15 mouse cellular contexts compared by ENCODE assay signal in genomic region chr14:48909420-48909819, GRCm38 (mm10).
DNase-seq lines count a peak whose midpoint lies in the region; ATAC-seq and TF ChIP-seq lines count a peak whose summit lies in the region.
"Had no signal": no experiment of that assay in that cellular context is flagged by ENCODE, and none has a peak within 500 bp of the region (broad histone marks: within the 10 kb centered on the region; RNA-seq: fewer than 3 reads in every experiment).

No protein-coding gene starts in this region.

- no peak for TF ChIP-seq EP300 in heart, adult 2 months (IDR thresholded peaks at IDR 0.05; ENCODE audit: insufficient read depth, low read depth, low read length)

- intact Hi-C loops in left cerebral cortex, postnatal 4 days (cut with DNase I) = no loop called here
- intact Hi-C loops in left cerebral cortex, postnatal 25 days (cut with DNase I) = no loop called here
- intact Hi-C loops in heart, adult 2 months (cut with DNase I) = no loop called here

- no peaks in the 10 kb centered on the region for H3K36me3 ChIP-seq in heart, adult 2 months (ENCODE audit: control insufficient read depth, insufficient read depth, low read length)
- H3K36me3 ChIP-seq: forebrain, embryonic 10.5 days; heart, embryonic 15.5 days had no signal

- WGBS in heart, adult 2 months = 60% methylated on average over 13 of the region's 13 CpGs

- TF ChIP-seq CTCF in heart, adult 2 months (IDR thresholded peaks at IDR 0.05) = no peak

- H3K27ac ChIP-seq in heart, adult 2 months = no peak overlapping the region
- H3K27ac ChIP-seq: forebrain, embryonic 10.5 days; heart, embryonic 15.5 days had no signal

- ATAC-seq in cerebellum, adult (ENCODE audit: insufficient number of reproducible peaks, low FRiP score, low TSS enrichment) = no peak
- ATAC-seq: activated CD4-positive, CD25-positive, alpha-beta regulatory T cell, adult 4 months; liver, postnatal 0 days had no signal

- H3K79me2 ChIP-seq in heart, adult 2 months (replicated peaks; ENCODE audit: control insufficient read depth, insufficient read depth, low read length) = no peaks in the 10 kb centered on the region

- no peak for TF ChIP-seq POLR2A in heart, adult 2 months (IDR thresholded peaks at IDR 0.05; ENCODE audit: insufficient read depth, low read depth, low read length)

- H3K4me1 ChIP-seq in heart, adult 2 months (ENCODE audit: control insufficient read depth, insufficient read depth, low read length) = no peaks in the 10 kb centered on the region
- H3K4me1 ChIP-seq: heart, embryonic 15.5 days had no signal

- H3K27me3 ChIP-seq in heart, adult 2 months (ENCODE audit: control insufficient read depth, insufficient read depth, low read length) = no peaks in the 10 kb centered on the region
- H3K27me3 ChIP-seq: heart, embryonic 15.5 days had no signal

- H3K4me3 ChIP-seq in heart, adult 2 months = no peak overlapping the region
- H3K4me3 ChIP-seq: forebrain, embryonic 10.5 days; heart, embryonic 15.5 days had no signal

- H3K9ac ChIP-seq in heart, adult 2 months (ENCODE audit: low read depth, low read length) = no peak overlapping the region
- H3K9ac ChIP-seq: heart, embryonic 15.5 days; liver, postnatal 0 days had no signal

- DNase-seq in cerebellum, adult 11 months = peak; percentile 76
- peak; percentile 85 for DNase-seq in left cerebral cortex, postnatal 4 days
- no peak for DNase-seq in left cerebral cortex, postnatal 25 days (ENCODE audit: low spot score in 2 of 2)
- peak; percentile 87 for DNase-seq in cerebellum, postnatal 25 days
- peak; percentile 16 to 36 for DNase-seq in kidney, postnatal 4 days
- DNase-seq in right cerebral cortex, postnatal 36 days (ENCODE audit: low spot score in 2 of 2) = no peak
- DNase-seq in heart, adult 2 months = no peak
- DNase-seq: liver, postnatal 0 days; lung, postnatal 4 days; midbrain, embryonic 14.5 days; thymus, postnatal 25 days had no signal

Comparison
In these comparisons a context has a peak if more than half of its experiments do, and no peak if none do; other contexts are left out.
1. DNase-seq: peak in cerebellum, adult 11 months (single experiment), left cerebral cortex, postnatal 4 days (single experiment), cerebellum, postnatal 25 days (2 of 2) and kidney, postnatal 4 days (2 of 2); none in left cerebral cortex, postnatal 25 days (0 of 2), right cerebral cortex, postnatal 36 days (0 of 2) and heart, adult 2 months (0 of 2).